Mouse (Mus musculus): ENCODE results near the gene Arid4a. TPM values are rescaled to one million over a fixed set of nuclear protein-coding genes. Genes with fewer than 3 reads are reported as not detected.

The Arid4a gene
- total RNA-seq (2017) = 202 and 220 TPM in 2 replicates

DNA sequence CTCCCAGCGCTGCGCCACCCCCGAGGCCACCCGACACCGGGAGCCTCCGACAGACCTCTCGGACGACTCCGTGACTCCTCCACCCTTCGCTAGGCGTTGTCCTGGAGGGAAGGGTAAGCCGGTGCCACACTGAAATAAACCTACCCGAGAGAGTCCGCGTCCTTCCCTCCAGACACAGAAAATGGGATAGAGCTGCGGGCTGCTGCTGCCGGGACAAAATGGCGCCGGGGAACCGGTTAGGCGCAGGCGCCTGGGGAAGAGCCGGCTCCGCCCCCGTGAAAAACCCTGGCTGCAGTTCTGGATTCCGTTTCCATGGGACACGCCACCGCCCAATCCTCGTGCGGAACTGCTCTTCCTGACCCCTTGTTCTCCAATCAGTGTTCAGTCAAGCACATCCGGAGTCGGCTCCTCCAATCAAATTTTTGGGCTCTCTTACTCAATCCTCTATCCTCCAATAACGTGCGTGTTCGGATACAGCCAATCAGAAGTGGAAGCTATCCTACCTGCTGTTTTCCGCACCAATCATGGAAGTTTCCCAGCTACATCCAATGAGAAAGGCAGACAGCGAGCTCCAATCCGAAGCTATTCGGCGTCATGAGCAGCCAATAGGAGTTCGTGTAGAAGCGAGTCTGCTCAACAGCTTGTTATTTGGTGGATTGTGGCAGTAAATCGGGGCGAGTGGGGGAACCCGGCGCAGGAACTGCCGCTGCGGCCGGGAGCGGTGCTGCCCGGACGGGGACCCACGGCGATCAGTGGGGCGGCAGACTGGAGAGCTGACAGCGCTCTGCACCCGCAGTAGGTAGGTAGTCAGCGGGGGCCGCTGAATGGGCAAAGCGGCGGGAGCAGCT lies at the start of gene Arid4a:
Gene Arid4a (plus strand): TSS at position 628 of the 848 bp plus-strand sequence.
- ATAC-seq (ENCODE audit: extremely low read depth, insufficient number of reproducible peaks, low FRiP score, poor library complexity, severe bottlenecking) = peak; percentile 94

DNA sequence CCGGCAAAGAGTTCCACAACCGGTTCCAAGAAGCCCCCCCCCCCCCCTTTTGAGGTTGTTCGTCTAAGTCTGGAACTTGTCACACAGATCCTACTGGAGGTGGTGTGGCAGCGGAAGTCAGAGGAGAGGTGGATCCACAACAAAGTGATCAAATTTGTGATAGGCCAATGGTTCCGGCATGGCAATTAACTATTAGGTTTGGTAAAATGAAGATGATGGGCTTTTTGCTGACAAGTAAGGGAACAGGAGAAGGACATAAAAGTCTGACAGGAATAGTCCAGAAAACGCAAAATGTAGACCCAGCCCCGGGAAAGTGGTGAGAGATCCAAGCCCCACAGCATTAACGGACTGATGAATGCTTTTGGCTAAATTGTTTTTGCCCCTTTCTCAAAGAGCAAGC lies 48.2 kb upstream of the Arid4a start:
- no peak for ATAC-seq (ENCODE audit: extremely low read depth, insufficient number of reproducible peaks, low FRiP score, poor library complexity, severe bottlenecking)

DNA sequence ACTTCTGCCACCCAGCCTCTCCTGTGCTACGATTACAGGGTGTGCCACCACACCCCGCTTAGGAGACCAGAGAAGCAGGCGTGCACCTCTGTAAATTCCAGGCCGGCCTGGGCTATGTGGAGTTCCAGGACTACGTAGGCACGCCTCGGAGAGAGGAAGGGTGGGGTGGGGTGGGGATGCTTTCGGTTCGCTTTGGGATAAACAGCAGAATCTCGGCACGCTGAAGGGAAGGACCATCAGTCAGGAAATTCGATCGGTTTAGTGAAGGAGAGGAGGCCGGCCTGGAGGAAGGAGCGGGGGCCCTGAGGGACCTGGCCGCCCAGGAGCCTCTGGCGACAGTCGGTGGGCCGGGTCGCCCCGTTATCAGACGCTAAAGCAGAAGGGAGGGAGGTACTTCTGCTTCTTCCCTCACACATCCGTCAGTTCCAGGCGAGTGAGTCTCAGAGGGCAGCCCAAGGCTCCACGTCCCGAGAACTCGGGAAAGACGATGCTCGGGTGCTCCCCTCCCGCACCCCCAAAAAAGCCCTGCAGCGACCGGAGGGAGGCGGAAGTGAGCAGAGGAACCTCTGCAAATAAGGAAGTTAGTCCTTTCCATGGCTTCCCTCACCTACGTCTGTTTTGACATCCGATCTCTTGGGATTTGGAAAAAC lies 47.5 kb upstream of the Arid4a start:
- peak; percentile 86 for ATAC-seq (ENCODE audit: extremely low read depth, insufficient number of reproducible peaks, low FRiP score, poor library complexity, severe bottlenecking)

DNA sequence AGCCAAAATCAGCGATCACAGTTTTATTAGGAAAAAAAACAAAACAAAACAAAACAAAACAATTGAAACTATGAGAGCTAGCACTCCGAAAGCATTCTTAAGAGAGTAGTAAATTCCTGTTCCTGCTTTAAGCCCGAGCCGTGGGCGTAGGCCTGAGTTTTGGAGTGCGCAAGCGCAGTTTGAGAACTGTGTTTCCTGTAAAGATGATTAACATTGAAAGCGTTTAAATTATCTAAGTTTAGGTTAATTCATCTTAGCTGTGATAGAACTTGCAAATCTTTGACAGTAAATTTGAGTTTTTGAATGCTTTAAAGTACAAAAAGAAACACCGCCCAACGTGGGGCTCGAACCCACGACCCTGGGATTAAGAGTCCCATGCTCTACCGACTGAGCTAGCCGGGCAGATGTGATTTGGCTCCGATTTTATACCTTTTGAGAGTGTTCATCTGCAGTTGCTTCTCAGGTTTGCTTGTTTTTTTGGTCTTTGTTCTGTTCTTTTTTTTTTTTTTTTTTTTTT lies 46.9 kb upstream of the Arid4a start:
- peak; percentile 27 for ATAC-seq (ENCODE audit: extremely low read depth, insufficient number of reproducible peaks, low FRiP score, poor library complexity, severe bottlenecking)

DNA sequence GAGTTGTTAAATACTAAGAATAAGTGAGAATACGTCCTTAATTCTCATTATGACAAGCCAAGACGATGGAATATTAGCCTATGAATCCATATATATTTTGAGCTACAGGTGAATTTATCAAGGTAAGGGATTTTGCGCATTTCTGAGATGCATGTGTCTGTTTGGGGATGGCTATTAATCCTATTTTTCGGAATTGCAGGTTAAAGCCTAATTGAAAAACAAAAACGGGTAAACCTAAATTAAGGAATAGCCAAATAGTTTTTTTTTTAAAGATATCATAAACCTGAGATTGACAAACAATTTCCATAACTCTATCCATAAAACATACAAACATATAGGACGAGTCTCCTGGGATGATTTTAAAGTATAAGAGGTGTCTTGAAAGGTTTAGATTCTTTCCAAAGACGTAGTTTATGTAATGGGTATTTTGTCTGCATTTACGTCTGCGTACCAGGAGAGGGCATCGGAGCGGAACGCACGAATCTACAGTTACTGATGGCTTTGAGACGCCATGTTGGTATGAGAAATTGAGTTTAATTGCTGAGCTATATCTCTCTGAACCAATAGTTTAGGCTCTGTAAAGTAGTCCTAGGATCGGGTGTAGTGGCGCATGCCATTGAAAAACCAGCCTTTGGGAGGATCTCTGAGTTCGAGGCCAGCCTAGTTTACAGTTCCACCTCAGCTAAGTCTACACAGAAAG lies 46.2 kb upstream of the Arid4a start:
- ATAC-seq (ENCODE audit: extremely low read depth, insufficient number of reproducible peaks, low FRiP score, poor library complexity, severe bottlenecking) = peak; percentile 41; the same call in 1 of the 2 replicates

DNA sequence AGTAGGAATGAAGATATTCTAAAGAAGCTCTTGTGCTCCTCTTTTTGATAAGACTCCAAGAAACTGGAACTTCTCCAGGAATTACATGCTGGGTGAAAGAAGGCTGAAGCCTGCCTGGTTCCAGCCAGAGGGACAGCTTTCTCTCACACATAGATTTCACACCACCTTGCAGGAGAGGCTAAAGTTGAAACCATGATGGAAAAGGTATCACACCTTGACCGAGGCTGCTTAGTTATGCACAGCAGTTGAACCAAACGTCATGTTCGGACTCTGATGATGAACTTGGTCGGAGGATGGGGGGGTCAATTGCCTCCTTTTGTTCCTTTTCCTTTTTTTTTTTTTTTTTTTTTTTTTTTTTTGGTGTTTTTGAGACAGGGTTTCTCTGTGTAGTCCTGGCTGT lies 42.0 kb upstream of the Arid4a start:
- no peak for ATAC-seq (ENCODE audit: extremely low read depth, insufficient number of reproducible peaks, low FRiP score, poor library complexity, severe bottlenecking)

DNA sequence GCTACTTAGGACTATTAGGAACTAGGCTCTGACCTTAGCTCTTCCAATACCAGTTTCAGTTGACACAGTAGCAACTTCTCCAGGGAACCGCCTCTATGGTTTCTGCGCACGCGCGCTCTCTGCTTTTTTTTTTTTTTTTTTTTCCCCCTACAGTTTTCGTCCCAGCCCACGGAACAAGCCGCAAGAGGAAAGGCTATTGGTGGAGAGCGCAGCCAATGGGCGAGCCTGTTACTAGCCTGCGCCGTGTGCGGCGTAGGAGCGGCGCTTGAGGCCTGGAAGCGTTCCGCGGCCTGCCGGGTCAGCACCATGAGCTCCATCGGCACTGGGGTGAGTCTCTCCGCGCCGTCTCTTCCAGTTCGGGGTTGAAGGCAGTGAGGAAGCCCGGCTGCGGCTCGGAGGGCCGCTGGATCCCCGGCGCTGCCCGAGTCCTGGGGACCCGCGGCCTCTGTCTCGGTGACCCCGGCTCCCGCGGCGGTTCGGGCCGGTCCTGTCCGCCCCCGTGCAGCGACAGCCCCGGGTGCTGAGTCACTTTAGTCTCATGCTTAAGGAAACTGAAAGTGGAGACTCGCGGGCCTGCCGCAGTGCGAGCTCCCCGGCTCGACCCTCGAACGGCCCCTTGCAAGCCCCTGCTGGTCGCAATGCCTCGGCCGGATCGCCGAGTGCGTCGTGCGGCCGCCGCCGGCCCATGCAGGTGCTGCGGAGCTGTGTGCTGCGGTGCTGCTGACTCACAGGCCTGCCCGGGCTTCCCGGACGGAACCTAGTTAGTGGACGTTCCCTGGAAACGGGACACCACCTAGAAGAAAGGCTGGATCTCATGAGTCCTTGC lies 41.1 kb upstream of the Arid4a start, which contains the start of gene Psma3:
Gene Psma3 (plus strand): TSS at position 181 of the 826 bp plus-strand sequence.
- ATAC-seq (ENCODE audit: extremely low read depth, insufficient number of reproducible peaks, low FRiP score, poor library complexity, severe bottlenecking) = peak; percentile 97

DNA sequence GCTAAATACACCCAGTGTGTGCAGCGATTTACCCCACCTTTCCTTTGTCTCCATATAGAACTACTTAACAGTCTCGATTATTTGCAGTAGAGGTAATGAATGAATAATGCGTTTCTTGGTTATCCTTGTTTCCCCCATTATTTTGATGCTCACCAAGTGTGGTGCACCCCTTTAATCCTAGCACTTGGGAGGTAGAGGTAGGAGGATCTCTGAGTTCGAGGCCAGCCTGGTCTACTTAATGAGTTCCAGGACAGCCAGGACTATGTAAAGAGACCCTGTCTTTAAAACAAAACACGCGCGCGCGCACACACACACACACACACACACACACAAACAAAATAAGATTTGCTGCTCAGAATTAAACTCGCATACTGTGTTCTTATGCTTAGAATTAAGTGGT lies 40.4 kb upstream of the Arid4a start:
- ATAC-seq (ENCODE audit: extremely low read depth, insufficient number of reproducible peaks, low FRiP score, poor library complexity, severe bottlenecking) = no peak

DNA sequence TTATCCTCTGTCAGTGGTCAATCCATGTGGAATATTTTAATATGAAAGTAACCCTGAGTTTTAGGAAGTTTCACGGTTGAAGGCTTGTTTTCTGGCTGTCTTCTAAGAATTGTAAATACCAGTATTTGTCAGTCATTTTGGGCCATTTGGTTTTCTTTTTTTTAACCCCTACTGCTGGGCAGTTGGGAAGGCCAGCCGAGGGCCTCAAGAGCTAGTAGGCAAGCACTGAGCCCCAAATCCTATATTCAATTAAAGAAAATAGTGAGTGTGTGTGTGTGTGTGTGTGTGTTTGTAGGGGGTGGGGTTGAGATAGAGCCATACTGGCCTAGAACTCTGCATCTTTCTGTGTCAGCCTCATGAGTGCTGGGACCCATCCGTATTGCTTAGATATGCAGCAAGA lies 39.9 kb upstream of the Arid4a start:
- no peak for ATAC-seq (ENCODE audit: extremely low read depth, insufficient number of reproducible peaks, low FRiP score, poor library complexity, severe bottlenecking)

DNA sequence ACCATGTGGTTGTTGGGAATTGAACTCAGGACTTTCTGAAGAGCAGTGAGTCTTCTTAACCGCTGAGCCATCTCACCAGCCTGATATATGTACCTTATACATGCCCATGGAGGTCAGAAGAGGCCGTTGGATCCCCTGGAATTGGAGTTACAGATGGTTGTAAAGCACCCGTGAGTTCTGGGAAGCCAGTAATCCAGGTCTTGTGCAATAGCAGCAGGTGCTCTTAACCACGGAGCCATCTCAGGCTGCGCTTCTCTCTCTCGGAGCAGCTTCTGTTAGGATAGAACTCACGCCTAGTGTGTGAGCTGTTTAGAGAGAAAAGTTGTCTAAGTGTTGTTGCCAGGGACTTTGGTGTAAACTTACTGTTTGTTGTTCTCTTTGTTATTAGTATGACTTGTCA lies 37.4 kb upstream of the Arid4a start:
- ATAC-seq (ENCODE audit: extremely low read depth, insufficient number of reproducible peaks, low FRiP score, poor library complexity, severe bottlenecking) = no peak

DNA sequence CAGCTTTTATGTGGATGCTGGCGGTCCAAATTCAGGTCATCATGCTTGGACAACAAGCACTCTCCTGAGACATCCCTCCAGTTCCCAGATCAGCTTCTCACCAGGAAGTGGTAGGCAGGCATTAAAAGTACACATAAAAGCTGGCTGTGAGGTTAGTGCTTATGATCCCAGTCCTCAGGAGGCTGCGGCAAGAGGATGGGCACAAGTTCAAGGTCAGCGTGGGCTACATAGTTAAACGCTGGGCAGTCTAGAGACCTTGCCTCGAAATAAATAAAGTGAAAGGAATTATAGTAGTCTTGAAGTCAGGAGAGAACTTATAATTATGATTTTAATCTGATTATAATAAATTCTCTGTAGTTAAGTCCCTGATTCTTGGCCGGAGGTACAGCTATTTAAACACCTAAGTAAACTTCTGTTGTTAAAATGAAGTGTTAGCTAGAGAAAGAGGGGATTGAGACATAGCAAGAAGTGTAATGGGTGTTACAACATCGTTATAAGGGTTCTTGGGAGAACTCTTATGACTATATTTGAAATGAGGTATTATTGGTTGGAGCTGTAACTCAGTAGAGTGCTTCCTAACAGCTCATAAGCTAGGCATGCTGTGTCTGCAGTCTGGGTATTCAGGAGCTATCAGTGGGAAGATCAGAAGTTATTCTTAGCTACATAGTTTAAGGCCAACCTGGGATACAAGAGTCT lies 30.8 kb upstream of the Arid4a start:
- no peak for ATAC-seq (ENCODE audit: extremely low read depth, insufficient number of reproducible peaks, low FRiP score, poor library complexity, severe bottlenecking)

DNA sequence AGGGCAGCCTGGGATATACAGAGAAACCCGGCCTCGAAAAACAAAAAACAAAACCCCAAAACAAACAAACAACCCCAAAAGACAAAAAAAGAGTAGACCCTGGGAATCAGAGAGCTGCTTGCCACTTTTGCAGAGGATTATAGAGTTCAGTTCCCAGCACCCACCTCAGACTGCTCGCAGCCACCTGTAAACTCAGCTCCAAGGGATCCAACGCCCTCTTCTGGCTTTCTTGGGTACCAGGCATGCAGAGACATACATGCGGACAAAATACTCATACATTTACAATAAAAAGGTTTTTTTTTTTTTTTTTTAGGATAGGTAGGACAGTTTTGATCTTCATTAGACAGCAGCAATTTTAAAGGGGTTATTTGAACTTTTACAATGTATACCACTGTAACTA lies 18.6 kb upstream of the Arid4a start:
- ATAC-seq (ENCODE audit: extremely low read depth, insufficient number of reproducible peaks, low FRiP score, poor library complexity, severe bottlenecking) = no peak

DNA sequence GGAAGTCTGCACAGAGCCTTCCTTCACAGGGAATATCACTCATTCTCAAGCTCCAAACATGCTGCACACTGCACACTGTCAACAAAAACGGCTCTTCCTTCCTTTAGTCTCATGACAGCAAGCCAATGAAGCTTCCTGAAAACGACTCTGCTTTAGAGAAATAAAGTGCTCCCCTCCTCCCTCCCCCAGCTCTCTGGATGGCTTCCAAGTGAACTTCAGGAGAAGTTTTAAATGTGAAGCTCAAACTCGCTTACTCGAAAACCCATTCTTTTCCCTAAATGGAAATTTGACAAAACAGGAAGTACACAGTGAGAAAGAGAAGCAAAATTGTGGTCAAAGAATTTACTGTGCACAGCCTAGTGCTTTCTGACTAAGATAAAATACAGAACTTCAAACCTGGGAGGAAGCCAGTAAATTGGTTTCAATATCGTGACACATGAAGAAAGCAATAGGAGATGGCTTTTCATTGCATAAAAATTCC lies 16.3 kb upstream of the Arid4a start:
- ATAC-seq (ENCODE audit: extremely low read depth, insufficient number of reproducible peaks, low FRiP score, poor library complexity, severe bottlenecking) = peak; percentile 86

DNA sequence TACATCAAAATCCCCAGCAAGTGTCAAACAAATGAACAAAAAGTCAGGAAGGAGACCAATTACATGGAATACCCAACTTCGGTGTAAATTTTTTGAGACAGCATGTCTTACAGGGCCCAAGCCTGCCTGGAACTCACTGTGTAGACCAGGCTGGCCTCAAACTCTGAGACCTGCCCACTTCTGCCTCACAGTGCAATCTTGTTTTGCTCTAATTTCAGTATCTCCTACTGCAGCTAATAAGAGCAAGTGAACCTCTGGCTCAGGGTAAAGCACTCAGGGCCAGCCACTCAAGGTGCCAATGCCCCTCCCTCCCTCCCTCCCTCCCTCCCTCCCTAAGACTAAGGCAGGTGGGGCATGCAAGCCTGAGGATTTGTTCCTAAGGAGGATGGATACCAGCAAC lies 15.4 kb upstream of the Arid4a start:
- ATAC-seq (ENCODE audit: extremely low read depth, insufficient number of reproducible peaks, low FRiP score, poor library complexity, severe bottlenecking) = no peak

DNA sequence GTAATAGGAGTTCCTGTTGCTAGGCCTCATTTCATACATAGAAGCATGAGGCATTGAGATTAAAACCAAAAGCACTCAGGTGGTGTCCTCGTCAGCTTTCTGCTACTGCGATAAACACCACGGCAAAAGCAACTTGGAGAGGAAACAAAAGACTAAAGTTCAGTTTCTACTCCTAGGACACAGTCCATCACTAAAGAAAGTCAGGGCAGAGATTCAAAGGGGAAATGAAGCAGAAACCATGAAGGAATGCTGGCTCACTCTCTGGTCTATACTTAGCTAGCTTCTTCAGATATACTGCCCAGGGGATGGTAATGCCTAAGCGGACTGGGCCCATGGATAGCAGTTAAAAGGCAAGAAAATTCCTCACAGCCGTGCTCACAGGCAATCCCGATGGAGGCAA lies 14.3 kb upstream of the Arid4a start:
- ATAC-seq (ENCODE audit: extremely low read depth, insufficient number of reproducible peaks, low FRiP score, poor library complexity, severe bottlenecking) = no peak

DNA sequence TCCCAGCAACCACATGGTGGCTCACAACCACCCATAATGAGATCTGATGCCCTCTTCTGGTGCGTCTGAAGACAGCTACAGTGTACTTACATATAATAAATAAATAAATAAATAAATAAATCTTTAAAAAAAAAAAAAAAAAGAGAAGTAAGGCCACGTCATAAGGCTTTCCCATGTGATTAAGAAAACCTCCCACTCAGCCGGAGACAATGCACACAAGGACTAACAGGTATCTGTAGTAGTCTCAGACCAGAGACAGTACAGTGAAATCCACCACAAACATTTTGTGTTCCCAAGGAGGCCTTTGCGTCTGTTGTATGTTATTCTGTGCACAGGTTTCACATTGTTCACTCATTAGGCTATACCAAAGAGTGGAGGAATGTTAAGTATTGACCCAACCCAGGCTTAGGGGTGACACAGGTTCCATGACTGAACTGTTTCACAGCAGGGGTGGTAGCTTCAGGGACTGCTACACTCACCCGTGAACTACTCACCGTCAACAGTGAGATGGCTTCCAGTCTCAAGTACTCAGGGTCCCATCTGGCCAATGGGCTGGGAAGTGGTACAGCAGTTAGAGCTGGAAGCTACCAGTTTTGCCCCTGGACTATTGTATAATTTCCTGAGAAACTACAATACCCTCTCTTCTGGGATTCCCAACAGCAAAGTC lies 11.9 kb upstream of the Arid4a start:
- ATAC-seq (ENCODE audit: extremely low read depth, insufficient number of reproducible peaks, low FRiP score, poor library complexity, severe bottlenecking) = no peak

DNA sequence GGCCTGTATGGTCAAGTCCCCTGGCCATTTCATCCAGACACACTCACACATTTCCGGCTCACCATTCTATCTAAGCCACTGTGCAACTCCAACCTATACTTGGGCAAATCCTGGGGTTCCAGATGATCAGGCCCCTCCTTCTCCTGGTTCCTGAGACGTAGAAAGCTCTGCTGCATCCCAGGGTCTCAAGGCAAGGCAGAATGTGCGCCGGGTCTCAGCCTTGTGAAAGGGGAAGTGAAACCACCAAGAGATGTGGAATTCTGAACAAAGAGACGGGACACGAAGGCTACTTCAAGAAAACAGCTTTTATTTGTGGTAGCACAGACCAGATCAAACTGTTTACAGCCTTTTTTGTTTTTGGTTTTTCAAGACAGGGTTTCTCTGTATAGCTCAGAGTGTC lies 9.6 kb upstream of the Arid4a start:
- ATAC-seq (ENCODE audit: extremely low read depth, insufficient number of reproducible peaks, low FRiP score, poor library complexity, severe bottlenecking) = no peak

DNA sequence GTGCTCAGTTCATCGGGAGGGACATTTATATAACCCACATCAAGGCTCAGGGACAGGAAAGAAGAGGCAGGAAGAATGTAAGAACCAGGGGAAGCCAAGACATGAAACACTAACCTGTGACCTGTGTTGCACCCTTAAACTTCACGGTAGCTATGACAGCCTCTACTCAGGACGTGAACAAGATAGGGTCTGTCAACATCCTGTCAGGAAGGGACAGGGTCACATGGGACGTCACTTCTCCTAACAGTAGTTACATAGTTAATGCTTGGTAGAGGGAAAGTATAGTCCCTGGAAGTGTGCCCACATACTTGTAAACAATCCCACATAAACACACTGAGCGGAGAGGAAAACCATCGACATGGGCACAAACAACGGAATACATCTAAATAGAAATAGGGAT lies 8.9 kb upstream of the Arid4a start:
- ATAC-seq (ENCODE audit: extremely low read depth, insufficient number of reproducible peaks, low FRiP score, poor library complexity, severe bottlenecking) = no peak
